Mouse (Mus musculus): ENCODE measurements around the gene Mob4.

DNA sequence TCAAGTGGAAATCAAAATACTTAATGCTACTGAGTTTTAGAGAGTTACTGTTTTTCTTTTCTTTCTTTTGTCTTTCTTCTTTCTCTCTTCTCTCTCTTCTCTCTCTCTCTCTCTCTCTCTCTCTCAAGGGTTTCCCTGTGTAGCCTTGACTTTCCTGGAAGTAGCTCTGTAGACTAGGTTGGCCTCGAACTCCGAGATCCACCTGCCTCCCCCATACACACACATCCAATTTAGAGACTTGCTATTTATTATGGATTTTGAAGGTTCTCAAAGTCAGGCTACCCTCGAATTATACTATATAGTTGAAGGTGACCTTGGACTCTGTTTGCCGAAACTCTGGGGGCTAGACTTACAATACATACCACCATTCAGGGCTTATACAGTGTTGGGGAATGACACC is 1.3 kb downstream of the Mob4 start:
- no peak for TF ChIP-seq MYOD1 (IDR thresholded peaks at IDR 0.05; ENCODE audit: control insufficient read depth in 1 of 3, insufficient read length in 2 of 3, low read depth in 2 of 3)
- no peak for TF ChIP-seq E2F4 (IDR thresholded peaks at IDR 0.05; ENCODE audit: insufficient read depth)
- TF ChIP-seq POLR2AphosphoS2 (IDR thresholded peaks at IDR 0.05; ENCODE audit: insufficient read length, low read depth), result no peak
- no peak for TF ChIP-seq POLR2A (IDR thresholded peaks at IDR 0.05; ENCODE audit: insufficient read length, low read depth)
- TF ChIP-seq CEBPB (IDR thresholded peaks at IDR 0.05; ENCODE audit: insufficient read depth, poor library complexity, severe bottlenecking), result no peak
- TF ChIP-seq SRF (IDR thresholded peaks at IDR 0.05; ENCODE audit: control insufficient read depth, insufficient read length, low read depth), result no peak
- TF ChIP-seq MYOG (IDR thresholded peaks at IDR 0.05; ENCODE audit: control insufficient read depth in 1 of 3, insufficient read depth in 1 of 3, insufficient read length in 2 of 3, low read depth in 2 of 3), result no peak
- no peak for TF ChIP-seq TCF12 (IDR thresholded peaks at IDR 0.05; ENCODE audit: insufficient read depth, poor library complexity, severe bottlenecking)
- TF ChIP-seq USF1 (IDR thresholded peaks at IDR 0.05; ENCODE audit: low read depth), result no peak
- TF ChIP-seq MAX (IDR thresholded peaks at IDR 0.05; ENCODE audit: low read depth), result no peak

Data from myocyte (in vitro differentiated cells).